Mouse (Mus musculus): ENCODE measurements at regions not wholly inside any gene's neighbourhood (a gene's known extent, or its start where the extent isn't known, plus 50 kb on each side); places are given as distances from the start of the nearest gene placed in this dataset.

DNA sequence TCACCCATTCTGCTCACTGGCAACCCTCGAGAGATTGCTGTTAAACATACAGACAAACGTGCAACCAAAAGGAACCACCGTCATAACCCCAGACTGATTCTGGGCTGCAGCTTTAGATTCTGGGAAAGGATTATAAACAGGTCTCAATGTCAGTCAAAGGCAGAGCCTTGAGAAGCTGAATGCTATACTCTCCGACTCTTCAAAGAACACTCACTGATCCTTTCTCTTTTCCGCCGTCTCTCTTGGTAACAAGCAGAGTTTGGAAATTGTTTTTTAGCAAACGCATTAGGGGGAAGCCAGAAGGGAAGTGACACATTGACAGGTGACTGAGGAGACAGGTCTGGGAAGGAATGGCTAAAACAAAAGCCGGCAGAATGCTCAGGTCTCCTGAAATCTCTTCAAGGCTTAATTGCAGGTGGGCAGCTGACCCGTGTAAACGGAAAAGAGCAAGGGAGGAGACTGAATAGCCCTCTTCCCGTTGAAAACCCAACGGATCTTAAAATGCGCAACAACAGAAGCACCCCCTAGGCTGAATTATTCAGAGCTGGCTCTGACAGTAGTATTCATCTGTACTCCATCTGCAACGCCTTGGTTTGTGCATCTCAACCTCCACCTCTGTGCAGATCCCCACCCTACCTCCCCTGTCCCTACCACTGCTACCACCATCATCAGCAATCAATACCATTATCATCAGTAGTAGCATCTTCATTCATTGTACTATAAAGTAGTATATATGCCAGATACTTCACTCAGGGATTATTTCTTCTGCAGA is 219.6 kb downstream of the Tmem38b start:
- no peak for DNase-seq

DNA sequence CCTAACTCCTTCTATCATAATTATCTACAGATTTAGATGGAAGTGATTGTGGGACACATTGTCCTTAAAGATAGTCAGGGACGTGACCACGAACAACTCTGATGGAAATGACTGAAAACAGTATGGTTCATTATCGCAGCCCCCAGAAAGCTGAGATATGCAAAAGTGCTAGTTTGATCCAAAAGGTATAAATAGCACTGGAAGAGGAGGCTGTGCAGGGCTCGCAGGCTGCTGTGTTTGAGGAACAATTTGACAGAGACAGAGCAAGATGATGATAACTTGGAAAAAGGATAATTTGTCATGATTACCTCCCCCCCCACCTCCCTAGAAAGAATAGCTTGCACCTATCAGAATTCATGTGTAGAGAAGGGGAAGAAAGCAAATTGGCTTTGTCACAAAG is 238.5 kb downstream of the Tmem38b start:
- no peak for DNase-seq

DNA sequence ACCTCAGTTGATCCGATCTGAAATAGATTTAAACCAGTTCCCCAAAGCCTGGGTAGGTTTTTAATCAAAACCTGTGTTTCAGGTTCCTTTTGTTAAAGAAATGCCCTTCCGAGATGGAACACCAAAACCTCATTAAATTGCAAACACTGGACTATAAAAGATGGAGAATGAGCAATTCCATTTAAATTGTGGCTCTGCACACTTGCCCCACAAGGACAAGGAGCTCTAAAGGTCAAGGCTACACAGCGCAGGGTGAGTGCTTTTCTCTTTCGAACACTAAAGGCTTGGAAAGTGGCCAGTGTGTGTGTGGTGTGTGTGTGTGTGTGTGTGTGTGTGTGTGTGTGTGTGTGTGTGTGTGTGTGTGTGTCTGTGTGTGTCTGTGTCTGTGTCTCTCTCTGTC is 246.1 kb downstream of the Tmem38b start:
- no peak for DNase-seq

DNA sequence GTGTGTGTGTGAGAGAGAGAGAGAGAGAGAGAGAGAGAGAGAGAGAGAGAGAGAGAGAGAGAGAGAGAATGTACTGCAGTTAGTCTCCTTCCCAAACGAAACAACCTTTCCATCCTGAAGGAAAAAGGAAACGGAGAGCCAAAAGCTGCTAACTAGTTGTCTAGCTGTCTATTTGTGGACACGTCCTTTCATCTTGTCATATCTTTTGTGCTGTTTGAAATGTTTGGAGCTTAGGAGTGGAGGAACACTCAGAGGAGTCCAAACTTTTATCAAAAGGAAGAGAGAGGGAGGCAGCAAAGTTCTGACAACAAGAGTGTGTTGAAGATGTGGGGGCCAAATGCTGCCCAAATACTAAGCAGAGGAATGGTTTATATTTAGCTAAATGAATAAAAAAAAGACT is 246.6 kb downstream of the Tmem38b start:
- no peak for DNase-seq

DNA sequence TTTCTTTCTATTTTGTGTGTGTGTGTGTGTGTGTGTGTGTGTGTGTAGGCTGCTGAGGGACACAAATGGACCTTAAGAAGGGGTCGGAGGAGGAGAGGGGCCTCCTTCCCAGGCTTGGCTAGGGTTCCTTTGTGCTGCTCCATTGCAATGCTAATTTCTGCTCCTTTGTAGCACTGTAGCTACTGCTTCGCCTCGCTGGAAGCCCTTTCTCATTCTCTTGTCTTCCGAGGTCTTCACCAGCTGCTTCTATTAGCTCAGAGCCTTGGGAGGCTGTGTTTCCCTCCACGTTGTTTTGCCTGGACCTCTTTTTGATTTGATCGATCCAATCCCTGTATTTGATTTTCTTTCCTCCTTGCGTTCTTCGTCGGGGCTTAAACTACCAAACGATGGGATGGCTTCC is 247.1 kb downstream of the Tmem38b start:
- no peak for DNase-seq

DNA sequence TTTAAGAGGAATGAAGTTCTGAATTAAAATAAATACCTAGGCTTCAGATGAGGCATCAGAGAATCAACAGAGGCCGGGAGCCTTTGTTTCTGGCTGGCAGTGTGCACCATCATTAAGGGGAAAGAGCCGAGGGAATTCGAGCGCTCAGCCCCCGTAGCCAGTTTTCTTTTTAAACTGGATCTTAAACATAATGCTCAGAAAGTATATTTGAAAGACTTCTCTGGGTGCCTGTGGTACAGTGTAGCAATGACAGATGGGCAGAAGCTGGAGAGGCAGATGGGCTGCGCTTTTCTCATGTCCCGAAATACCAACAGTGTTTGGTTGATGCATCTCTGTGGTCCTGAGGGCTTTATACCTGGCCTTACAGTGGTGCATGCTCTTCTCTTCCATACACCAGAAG is 247.6 kb downstream of the Tmem38b start:
- DNase-seq = no peak

DNA sequence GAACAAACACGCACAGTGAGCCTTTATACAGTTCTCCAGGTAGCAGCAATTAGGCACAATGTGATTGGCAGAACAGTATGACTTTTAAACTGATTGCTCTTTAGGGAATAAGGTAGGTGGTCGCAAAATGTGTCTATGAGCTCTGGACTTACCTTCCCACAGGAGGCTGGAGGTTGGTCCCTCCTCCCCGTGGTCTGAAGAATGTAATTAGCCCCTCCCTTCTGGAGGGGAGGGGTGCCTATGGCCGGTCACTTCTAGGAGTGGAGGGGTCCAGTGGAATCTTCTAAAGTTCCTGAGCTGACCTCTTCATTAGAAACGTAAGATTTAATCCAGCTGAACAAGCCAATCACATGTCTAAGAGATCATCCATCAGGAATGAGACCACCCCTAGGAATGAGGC is 248.4 kb downstream of the Tmem38b start:
- DNase-seq = no peak

DNA sequence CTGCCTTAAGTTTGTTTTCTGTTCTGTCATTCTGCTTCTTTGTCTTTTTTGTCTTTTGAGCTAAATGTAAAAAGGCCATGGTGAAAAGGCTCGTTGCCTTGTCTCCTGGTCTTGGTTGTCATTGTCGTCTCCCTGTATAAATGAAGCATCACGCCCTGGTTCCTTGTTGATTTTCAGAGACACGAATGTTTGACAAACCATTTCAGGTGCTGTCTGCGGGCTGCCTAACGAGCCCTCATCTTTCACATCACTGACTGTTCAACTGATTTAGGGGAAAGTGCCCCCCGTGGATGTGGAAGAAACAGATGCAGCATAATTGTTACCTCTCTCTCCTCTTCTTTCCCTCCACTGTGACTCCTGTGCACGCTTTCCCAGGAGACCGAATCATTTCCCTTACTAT is 254.7 kb downstream of the Tmem38b start:
- DNase-seq = no peak

DNA sequence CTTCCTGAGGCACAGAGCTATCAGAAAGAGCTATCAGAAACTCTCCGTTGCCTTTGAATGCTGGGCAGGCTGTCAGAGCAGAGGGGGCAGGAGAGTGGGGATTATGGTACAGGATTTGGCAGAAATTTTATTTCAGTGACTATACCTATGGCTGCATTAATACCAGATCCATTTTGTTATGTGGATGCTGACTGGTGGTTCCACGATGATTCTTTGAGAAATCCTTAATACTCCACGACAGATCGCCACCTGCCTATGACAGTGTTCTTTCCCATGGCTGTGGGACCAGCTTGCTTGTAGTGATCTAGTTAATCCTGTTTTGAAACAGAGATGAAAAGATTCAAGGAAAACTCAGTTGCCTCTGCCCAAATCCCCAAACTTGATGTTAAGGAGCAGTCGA is 255.6 kb downstream of the Tmem38b start:
- no peak for DNase-seq

DNA sequence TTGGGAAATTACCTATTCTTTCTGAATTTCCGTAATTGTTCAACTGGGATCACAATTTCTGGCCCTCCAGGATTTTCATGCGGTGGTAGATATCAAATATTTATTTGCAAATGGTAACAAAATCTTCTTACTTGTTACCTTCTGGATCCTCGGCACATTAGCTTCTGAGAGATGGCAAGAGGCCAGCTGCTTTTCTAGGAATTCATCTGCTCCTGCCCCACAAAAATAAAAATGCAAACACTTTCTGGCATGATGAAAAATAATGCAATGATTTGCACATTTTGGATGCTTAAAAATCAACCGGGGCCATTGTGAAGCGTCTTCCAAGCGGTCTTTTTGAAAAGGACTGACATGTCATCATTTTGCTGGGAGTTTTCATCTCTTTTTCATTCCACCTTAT is 258.9 kb downstream of the Tmem38b start:
- no peak for DNase-seq

DNA sequence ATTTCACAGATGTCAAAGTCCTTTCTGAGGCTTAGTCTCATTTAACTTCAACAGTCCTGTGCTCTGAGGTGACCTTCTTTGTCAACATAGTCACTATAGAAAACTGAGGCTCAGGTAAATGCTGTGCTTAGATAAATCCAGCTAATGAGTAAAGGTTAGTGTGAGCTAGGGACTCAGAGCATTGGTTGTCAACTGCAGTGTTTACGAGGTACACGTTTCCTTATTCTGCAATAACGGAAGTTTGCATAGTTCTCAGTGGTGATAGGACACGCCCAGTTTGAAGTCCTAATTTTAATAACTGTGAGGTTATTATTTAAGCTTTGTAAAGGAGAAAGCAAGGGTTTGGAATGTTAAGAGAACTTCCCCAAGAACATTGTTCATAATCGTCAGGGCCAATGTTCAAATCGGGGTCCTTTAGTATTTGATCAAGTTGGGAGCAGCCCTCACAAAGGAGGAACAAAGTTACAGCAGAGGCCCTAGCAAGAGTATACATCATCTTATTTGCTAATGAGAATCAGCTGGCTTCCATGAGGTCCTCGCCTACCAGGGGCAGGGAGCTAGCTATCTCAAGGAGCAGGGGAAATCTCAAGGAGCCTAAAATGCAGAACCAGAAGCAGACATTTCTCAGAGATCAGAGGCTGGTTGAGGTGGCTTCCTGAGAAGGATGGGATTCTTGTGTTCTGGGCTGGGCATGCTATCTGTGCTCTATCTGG is 268.6 kb downstream of the Tmem38b start:
- DNase-seq = peak; percentile 2

DNA sequence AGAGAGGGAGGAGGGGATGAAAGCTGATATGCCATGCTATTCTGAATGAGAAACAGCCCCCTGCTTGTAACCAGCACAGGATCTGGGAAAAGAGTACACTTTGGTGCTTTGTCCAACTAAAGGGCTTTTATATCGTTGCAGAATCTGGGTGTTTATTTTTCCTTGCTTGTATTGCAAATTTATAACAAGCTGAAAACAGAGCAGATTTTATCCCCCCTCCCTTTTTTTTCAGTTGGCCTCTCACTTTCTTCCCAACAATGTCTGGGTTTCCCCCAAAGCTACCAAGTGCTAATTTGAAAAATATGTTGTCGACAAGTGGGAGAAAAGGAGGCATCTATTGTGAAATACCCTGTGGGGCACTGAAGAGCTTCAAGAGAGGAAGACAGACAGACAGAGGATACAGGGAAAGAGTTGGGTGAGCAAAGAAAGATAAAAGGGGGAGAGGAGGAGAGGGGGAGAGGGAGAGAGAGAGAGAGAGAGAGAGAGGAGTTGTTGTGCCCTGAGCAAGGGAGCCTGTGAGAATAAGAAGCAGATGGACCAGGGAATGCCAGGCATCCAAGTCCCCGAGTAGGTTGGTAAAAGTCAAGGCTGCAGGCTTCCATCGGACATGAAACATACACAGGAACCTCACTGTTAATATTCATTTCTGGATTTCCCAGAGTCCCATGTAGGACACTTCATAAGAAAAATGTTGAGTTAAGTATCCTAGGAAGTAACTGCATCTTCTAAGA is 269.5 kb downstream of the Tmem38b start:
- DNase-seq = no peak

DNA sequence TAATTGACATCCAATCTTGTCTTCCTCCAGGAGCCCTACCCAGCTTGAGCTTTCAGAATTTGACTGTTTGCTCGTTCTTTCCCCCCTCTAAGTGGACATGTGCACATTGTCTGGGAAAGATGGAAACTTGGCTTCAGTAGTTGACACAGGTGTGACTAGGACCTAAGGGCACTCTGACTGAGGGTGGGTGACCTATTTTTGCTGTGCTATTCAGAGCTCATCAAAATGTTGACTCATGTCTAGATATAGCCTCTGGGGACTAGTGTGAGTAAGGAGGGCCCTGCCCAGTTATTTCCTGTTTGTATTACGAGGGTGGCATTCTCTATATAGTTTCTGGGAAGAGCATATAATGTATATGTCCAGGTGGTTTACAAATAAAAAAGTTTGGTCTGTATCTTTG is 271.7 kb downstream of the Tmem38b start:
- DNase-seq = no peak

DNA sequence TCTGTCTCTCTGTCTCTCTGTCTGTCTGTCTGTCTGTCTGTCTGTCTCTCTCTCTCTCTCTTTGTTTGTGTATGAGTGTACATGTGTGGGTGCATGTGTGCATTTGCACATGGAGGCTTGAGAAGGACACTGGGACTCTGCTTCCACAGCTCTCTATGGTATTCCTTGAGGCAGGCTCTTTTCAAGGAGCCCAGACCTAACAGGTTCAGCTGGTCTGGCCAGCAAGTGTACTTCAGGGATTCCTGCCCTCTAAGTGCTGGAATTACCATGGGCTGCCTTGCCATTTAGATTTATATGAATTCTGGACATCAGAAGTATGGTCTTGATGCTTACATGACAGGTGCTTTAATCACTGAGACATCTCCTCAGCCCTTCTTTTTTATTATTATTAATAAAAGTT is 274.4 kb downstream of the Tmem38b start:
- no peak for DNase-seq

DNA sequence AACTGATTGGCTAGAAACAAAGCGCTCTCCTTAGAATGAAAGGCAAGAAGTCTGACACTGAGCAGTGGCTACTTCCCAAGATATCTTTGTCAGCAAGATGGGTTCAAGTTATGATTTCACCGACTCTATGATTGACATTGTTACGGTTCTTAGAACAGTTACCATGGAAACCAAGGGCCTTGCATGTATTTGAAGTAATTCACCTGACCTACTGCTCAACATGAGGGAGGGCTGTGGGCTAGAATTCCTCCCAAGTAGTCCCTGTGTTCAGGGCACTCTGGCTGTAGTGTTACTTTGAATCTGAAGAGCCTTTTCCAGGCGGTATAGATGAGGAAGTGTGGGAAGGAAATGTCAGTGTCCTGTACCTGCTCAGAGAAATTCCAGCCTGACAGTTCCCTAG is 281.1 kb downstream of the Tmem38b start:
- DNase-seq = no peak

DNA sequence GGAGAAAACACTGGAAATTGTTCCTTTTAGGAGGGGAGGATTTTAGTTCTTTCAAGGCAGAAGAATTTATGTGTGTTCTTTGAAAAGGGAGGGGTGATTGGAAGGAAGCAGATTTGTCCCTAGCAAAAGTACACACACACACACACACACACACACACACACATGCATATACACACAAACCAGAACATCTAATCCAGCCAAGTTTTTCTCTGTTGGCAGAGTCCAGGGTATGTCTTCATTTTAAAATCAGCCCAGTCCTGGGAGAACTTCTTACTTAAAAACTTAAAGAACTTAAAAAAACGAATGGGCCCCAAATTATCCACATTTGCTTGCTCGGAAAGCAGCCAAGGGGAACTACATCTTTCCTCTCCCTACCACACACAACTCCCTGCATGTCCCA is 290.5 kb downstream of the Tmem38b start:
- peak; percentile 3 for DNase-seq

DNA sequence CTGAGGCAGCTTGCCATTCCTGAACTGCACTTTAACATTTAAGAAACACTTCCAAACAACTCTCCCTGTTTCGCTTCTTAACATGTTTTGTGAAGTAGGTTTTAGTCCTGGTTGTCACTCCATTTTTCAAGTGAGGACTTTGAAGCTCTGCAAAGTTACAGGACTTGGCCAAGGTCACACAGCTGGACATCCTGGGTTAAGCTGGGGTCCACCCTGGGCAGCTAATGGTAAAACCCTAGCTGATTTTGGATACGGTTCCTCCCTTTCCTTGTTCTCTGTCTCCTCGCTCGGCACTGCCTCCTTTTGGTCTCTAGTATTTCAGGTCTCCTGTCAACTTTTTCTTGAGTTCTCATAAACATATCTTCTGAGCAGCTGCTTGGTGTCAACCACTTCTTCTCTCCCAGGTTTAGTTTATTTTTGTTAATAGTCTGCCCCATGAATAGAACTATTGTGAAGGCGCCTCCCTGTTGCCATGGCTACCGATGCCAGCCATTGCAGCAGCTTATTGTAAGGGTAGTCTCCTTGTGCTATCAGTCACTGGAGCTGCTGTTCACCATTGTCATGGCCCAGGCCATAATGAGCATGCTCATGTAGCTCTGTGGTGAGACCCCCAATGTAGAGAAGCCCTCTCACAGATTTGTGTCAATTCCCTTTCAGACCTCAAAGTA is 292.5 kb downstream of the Tmem38b start:
- no peak for DNase-seq

DNA sequence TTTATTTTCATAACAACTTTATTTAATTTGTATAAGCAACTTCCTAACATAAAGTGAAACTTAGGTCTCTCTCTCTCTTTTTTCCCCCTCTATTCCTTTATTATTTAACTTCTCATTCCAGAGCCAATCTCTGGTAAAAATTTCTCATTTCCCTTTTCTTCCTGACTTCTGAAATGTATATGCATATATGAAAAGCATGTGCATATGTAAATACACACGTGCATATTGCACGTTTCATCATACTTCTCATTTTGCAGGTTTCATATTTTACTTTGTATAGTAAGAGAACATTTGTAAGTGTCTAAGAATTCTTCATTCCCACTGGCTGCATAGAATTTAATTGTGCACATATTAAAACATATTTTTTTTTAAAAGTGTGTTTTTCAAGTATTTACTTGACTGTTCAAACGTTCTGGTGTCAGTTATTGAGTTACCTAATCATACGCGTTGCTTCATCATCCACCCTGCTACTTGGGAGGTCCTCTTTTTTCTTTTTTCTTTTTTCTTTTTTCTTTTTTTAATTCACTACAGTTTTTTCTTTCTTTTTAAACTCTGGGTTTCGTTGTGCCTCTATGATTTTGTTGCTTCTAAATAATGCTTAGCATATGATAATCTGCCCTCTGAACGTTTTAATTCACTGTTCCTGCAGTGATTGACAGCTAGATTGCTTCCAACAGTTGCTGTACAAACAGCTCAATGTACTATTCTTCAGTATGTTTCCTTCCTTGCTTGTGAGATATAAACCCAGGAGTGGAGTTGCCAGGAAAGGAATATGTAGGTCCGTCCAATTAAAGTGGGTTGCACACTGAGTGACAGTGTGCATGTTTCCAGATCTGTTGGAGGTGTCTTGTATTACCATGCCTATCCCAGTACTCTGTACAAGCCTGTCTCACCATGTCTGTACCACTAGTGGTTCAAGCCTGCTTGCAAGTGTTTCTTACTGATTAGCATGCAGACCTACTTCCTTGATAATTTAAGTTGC is 303.2 kb downstream of the Tmem38b start:
- no peak for DNase-seq

DNA sequence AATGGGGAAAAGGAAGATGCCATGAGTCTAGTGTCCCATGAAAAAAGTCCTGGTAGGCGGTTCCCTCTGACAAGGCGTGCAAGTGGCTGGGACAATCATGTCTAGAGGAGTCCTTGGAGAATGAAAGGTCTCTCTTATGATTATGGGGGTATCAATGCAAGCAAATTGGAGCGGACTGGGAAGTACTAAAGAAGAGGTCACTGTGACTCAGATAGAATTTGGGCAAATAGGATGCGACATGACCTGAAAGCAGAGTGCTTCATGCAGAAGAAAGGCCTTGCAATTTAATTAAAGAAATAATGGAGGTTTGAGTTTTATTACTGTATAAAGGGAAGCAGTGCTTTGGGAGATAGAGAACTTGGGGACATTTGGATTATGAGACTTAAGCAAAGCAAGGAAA is 330.3 kb downstream of the Tmem38b start:
- DNase-seq = no peak

DNA sequence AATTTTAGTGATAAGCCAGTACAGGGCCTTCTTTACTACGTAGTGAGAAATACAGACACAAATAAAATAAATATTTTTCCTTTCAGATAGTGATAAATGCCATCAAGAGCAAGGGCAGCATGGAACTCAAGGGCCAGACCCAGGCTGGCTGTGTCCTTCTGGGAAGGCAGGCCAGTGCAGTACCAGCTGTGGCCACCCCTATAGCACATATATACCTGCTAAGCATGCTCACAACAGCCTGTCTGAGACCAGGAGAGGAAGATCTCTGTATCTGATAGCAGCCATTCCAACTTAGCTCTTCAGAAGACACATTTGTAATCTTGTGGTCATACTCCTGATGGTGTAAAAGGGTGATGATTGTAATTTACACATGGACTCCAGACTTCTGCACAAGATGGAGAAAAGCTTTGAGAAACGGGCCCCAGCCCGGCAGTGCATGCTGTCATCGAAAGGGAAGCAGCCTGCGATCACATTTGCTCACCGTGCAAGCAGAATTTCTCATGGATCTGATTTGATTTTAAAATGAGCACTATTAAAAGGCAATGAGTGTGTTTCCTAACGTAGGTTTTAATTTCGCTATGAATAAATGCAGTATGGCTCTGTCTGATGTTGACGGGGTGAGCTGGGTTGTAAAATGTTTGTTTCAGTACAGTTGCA is 335.6 kb downstream of the Tmem38b start:
- DNase-seq = no peak

DNA sequence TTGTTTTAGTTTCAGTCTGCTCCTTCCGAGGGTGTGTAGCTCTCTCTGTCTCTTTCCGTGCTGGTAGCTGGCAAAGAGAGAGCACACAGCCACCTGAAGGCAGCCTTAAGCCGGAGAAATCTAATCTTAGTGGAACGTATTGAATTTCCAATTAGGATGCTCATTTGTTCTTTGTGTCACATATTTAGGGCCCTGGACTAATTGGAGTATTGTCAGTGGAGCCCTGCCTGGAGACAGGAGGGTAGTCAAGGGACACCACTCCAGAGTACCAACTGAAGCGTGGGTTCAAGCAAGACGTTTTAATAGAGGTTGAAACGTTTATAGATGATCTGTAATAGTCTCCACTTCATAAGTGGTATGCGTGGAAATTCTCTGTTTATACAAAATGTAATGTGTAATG is 336.5 kb downstream of the Tmem38b start:
- no peak for DNase-seq
